Mouse (Mus musculus): ENCODE measurements around the gene Aldh18a1. TPM values are rescaled to one million over a fixed set of nuclear protein-coding genes. Genes with fewer than 3 reads are reported as not detected.

Gene Aldh18a1
- total and polyA plus RNA-seq, 3 experiments, result 101 to 193 (median 120) TPM

GRCm38 (mm10) chr19:40523431-40524005, 64.7 kb downstream of the Aldh18a1 start:
- dilution Hi-C loops (cut with MboI; ENCODE audit: extremely low pct_ligation_motif_present, extremely low pct_unique_long_range_greater_than_20kb, low sequenced_read_pairs), result no loop called here

DNA sequence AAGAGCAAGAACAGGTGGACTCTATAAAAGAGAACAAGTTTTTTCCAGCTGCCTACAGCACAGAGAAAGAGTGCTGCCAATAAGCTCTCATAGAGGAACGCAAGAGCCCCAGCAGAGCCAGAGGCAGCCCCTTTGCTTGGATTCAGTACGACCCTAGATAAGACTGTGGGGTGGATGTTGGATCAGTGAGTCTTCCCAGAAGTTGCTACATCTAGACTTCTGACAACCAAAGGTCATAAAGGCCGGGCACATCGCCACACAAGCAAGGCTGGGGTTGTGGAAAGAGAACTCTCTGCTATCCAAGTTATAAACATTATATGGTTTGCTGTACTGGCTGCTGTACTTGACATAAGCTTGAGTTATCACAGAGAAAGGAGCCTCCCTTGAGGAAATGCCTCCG, 67.9 kb downstream of the Aldh18a1 start:
- no peak overlapping the region for H3K27ac ChIP-seq (ENCODE audit: insufficient read depth, low read depth)
- H3K9ac ChIP-seq (ENCODE audit: insufficient read depth, low read depth), result no peak overlapping the region
- DNase-seq (ENCODE audit: extremely low read depth), result no peak
- no peak overlapping the region for H3K4me2 ChIP-seq (ENCODE audit: insufficient read depth, low read depth, poor library complexity, severe bottlenecking)
- TF ChIP-seq MAFK (IDR thresholded peaks at IDR 0.05; ENCODE audit: insufficient replicate concordance, low read length) (no peak), POLR2AphosphoS2 (IDR thresholded peaks at IDR 0.05; ENCODE audit: low read depth, low read length) (no peak), JUND (conservative IDR thresholded peaks at IDR 0.05; ENCODE audit: low read depth, low read length) (no peak), EP300 (IDR thresholded peaks at IDR 0.05; ENCODE audit: low read length) (no peak), ELF1 (IDR thresholded peaks at IDR 0.05; ENCODE audit: low read depth, low read length) (no peak)
- no peak overlapping the region for H3K4me3 ChIP-seq (replicated peaks in 1 of 3; ENCODE audit: low read depth in 2 of 3, low read length in 2 of 3, poor library complexity in 1 of 3)
- no peaks in the 10 kb centered on the region for H3K79me2 ChIP-seq (replicated peaks; ENCODE audit: control insufficient read depth, extremely low read depth, insufficient read depth, poor library complexity, severe bottlenecking)
- dilution Hi-C loops (cut with MboI; ENCODE audit: extremely low pct_ligation_motif_present, extremely low pct_unique_long_range_greater_than_20kb, low sequenced_read_pairs), result no loop called here
- in situ Hi-C loops (cut with MboI; ENCODE audit: low pct_ligation_motif_present, low pct_unique_long_range_greater_than_20kb, low sequenced_read_pairs), result no loop called here
- no peaks in the 10 kb centered on the region for H3K36me3 ChIP-seq (replicated peaks in 1 of 2; ENCODE audit: control insufficient read depth in 1 of 2, insufficient read depth in 1 of 2, low read length in 1 of 2)
- H3K4me1 ChIP-seq (ENCODE audit: control insufficient read depth in 1 of 2, insufficient read depth in 2 of 2), result no peaks in the 10 kb centered on the region
- no peaks in the 10 kb centered on the region for H3K9me3 ChIP-seq (replicated peaks; ENCODE audit: low read length)
- H3K27me3 ChIP-seq (replicated peaks), result no peaks in the 10 kb centered on the region

More at GRCm38 (mm10) chr19:40523431-40524005, 64.7 kb downstream of the Aldh18a1 start:
- no peaks in the 10 kb centered on the region for H3K79me2 ChIP-seq (replicated peaks; ENCODE audit: control insufficient read depth, extremely low read depth, insufficient read depth, poor library complexity, severe bottlenecking)
- no peak for DNase-seq (ENCODE audit: extremely low read depth)
- H3K9ac ChIP-seq (ENCODE audit: insufficient read depth, low read depth), result no peak overlapping the region
- in situ Hi-C loops (cut with MboI; ENCODE audit: low pct_ligation_motif_present, low pct_unique_long_range_greater_than_20kb, low sequenced_read_pairs), result no loop called here
- no peak overlapping the region for H3K4me2 ChIP-seq (ENCODE audit: insufficient read depth, low read depth, poor library complexity, severe bottlenecking)
- H3K36me3 ChIP-seq (replicated peaks in 1 of 2; ENCODE audit: control insufficient read depth in 1 of 2, insufficient read depth in 1 of 2, low read length in 1 of 2), result no peaks in the 10 kb centered on the region
- H3K4me1 ChIP-seq (ENCODE audit: control insufficient read depth in 1 of 2, insufficient read depth in 2 of 2), result no peaks in the 10 kb centered on the region
- H3K4me3 ChIP-seq (replicated peaks in 1 of 3; ENCODE audit: low read depth in 2 of 3, low read length in 2 of 3, poor library complexity in 1 of 3), result no peak overlapping the region
- no peaks in the 10 kb centered on the region for H3K27me3 ChIP-seq (replicated peaks)
- H3K9me3 ChIP-seq (replicated peaks; ENCODE audit: low read length), result no peaks in the 10 kb centered on the region
- H3K27ac ChIP-seq (ENCODE audit: insufficient read depth, low read depth), result no peak overlapping the region
- TF ChIP-seq IRF4 (IDR thresholded peaks at IDR 0.05; ENCODE audit: low read depth, low read length) (no peak), JUN (IDR thresholded peaks at IDR 0.05; ENCODE audit: insufficient read depth, low read depth, low read length) (no peak), ZMIZ1 (IDR thresholded peaks at IDR 0.05; ENCODE audit: low read depth, low read length) (no peak), CHD1 (IDR thresholded peaks at IDR 0.05; ENCODE audit: low read depth, low read length) (no peak), MEF2A (IDR thresholded peaks at IDR 0.05; ENCODE audit: borderline replicate concordance, low read depth, low read length) (no peak)

- Histone ChIP-seq H3K9ac (ENCODE audit: insufficient read depth, low read depth) (no peak overlapping the region), H3K79me2 (replicated peaks; ENCODE audit: control insufficient read depth, extremely low read depth, insufficient read depth, poor library complexity, severe bottlenecking) (no peaks in the 10 kb centered on the region), H3K27me3 (replicated peaks) (no peaks in the 10 kb centered on the region), H3K27ac (ENCODE audit: insufficient read depth, low read depth) (no peak overlapping the region), H3K36me3 (replicated peaks in 1 of 2; ENCODE audit: control insufficient read depth in 1 of 2, insufficient read depth in 1 of 2, low read length in 1 of 2) (no peaks in the 10 kb centered on the region), H3K4me1 (ENCODE audit: control insufficient read depth in 1 of 2, insufficient read depth in 2 of 2) (peaks cover 0 to 3% of the 10 kb centered on the region in 2 experiments; a peak in 1 of 4 replicates), H3K9me3 (replicated peaks; ENCODE audit: low read length) (no peaks in the 10 kb centered on the region), H3K4me2 (ENCODE audit: insufficient read depth, low read depth, poor library complexity, severe bottlenecking) (no peak overlapping the region), H3K4me3 (replicated peaks in 1 of 3; ENCODE audit: low read depth in 2 of 3, low read length in 2 of 3, poor library complexity in 1 of 3) (no peak overlapping the region)
- TF ChIP-seq MAZ (IDR thresholded peaks at IDR 0.05; ENCODE audit: low read depth, low read length), result no peak
- DNase-seq (ENCODE audit: extremely low read depth), result no peak
- in situ Hi-C loops (cut with MboI; ENCODE audit: low pct_ligation_motif_present, low pct_unique_long_range_greater_than_20kb, low sequenced_read_pairs) (no loop called here), dilution Hi-C loops (cut with MboI; ENCODE audit: extremely low pct_ligation_motif_present, extremely low pct_unique_long_range_greater_than_20kb, low sequenced_read_pairs) (no loop called here)
These were observed 69.6 kb downstream of the Aldh18a1 start for GRCm38 (mm10) chr19:40518706-40519105.

All from CH12.LX (cell line).